Mouse (Mus musculus) testis, postnatal 10 days (tissue): ENCODE data around the gene Tmem141.
A peak's percentile ranks its signal among the peaks of the same experiment; 100 is the strongest.

Source experiments
- DNase-seq: peaks from one replicate; pipeline ENCODE4 v3.0.0; 2021; ENCODE audit warnings: low spot score

Tmem141 gene

DNA sequence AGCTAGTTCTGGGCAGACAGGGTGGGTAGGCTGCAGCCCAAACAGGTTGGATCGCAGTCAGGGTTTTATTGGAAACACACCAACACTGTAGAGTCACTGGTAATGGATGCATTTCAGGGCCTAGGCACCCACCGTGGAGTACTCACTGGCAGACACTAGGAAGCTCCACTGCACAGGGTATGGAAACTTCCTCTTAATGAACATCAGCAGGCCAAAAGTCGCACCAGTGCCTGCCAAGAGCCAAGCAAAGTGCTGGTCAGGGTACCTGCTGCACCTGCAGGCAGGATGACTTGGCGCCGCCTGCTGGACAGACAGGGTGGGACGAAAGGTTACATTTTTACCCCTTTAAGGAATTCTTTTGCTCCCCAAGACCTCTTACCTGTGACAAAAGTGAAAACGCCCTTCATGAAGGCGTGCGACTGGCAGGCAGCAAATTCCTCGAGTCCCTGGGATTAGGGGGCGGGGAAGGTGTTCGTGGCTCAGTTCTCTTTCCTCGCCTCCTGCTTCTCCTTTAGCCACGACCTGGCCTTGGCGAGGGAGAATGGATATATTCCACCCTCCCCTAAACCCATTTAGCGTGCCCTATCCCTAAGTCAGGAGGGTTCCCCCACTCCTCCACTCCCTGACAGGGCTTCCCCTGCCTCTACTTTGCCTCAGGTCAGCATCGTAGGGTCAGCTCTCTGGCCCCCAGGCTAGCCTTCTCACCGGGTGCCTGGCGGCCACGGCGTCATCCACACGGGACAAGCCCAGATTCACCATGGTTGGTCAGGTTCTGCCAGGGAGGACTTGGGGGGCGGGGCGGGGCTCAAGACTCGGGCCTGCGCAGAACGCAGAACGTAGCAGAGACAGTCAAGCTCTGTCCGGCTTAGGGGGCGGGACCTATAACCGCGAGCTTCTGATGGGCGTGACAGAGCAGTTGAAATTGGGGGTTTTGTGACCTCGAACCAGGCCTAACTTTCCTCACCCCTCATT is at the start of gene Tmem141:
Gene Tmem141, minus strand, starts transcription at position 777 of the 972 bp plus-strand sequence.
- DNase-seq, result peak; percentile 96

DNA sequence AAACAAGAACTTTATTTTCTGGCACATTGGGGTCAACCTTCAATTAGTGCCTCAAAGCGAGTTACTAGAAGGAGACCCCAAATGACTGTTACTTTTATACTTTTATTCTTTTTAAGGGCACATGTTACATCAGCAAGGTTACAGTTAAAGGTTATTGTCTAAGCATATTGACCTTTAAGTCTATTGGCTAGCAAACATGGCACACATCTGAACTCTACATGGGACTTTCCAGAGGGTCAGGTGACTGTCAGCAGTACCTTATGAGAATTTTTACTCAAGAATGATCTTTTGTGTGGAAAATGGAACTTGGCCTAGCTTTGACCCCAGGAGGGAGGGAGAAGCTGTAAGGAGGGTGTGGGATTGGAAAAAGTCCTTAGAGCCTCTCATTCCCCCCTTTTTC is 44.7 kb upstream of the Tmem141 start:
- no peak for DNase-seq

DNA sequence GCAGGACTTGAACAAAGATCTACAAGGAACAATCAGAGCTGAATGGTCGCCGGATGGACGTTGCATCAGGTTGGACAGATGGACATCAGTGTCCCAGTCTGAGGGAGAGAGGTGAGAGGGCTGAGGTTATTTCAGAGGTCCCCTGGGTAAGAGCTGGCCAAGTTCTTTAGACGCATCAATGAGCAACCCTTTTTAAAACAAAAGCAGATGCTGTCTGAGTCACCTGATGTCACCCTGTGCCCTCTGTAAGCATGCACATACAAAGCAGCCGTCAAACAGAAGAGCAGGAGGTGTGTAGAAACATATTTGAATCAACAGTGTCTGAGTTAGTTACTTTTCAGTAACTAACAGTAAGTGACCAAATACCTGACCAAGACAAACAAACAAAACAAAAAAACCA is 42.3 kb upstream of the Tmem141 start:
- DNase-seq, result no peak

DNA sequence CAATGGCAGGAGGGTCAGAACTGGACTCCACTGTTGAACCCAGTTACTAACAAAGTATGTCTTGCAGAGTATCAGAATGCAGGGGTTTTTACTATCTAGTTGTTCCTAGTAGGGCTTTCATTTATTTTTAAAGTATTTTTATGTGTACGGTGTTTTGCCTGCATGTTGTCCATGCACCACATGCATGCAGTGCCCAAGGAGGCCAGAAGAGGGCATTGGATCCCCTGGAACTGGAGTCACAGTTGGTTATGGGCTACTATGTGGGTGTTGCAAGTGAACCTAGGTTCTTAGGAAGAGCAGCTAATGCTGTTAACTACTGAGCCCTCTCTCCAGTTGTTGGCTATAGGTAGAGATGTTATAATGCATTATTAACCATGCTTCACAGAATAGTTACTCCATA is 41.7 kb upstream of the Tmem141 start:
- peak; percentile 86 for DNase-seq

DNA sequence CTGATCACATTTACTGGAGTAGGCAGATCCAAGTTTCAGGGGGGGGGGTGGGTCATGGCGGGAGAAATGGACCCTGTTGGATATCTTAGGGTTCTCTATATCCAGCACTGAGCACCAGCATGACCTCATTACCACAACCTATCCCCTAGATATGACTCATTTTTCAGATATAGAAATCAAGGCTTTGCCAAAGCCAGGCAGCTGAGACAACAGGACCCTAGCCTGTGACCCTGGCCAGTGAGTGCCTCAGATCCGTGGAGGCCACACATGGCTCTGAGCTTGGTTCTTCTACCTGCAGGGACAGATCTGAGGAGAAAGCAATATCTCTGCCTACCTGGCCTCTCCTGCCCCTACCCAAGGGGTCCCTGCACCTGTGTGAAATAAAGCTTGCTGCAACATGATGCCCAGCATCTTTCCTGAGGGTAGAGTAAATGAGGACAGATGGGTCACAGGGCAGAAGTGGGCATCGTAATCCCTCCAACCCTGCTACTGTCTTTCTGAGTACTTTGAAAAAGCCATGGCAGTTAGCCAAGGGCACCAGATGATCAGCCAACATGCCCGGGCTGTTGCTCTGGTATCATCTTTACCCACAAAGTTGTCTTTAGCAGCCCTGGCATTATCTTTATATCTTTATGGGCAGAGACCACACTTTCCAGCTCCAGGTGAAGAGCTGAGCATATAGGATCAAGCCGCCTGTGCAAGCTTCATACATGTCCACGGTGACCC is 39.6 kb upstream of the Tmem141 start:
- no peak for DNase-seq

- DNase-seq, result no peak
Measured at GRCm38 (mm10) chr2:25660279-25660678, 38.5 kb upstream of the Tmem141 start.

- no peak for DNase-seq
Measured at GRCm38 (mm10) chr2:25657652-25658051, 35.8 kb upstream of the Tmem141 start, which contains the start of gene Lcn5. TSS of gene Lcn5 (plus strand) at chr2:25657952.

GRCm38 (mm10) chr2:25657246-25657645 is 35.4 kb upstream of the Tmem141 start:
- DNase-seq, result no peak

DNA sequence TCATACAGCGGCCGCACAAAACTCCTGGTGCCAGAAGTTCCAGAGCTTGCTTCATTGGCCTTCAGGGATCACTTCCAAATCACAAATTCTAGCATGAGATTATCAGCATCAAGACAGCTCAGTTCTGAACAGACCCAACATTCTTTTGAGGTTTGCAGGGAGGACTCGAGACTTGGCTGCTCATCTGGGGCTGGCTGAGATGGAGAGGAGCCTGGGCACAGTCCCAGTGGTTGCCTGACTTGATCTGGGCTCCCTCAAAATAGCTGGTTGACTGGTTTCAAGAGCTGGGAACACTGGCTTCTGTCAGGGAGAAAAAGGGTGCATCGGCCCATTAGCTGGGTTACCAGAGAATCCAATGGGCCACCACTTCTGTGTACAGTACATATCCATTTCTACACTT is 34.9 kb upstream of the Tmem141 start:
- DNase-seq, result no peak

- DNase-seq, result no peak
Measured at GRCm38 (mm10) chr2:25654502-25654901, 32.7 kb upstream of the Tmem141 start.

DNA sequence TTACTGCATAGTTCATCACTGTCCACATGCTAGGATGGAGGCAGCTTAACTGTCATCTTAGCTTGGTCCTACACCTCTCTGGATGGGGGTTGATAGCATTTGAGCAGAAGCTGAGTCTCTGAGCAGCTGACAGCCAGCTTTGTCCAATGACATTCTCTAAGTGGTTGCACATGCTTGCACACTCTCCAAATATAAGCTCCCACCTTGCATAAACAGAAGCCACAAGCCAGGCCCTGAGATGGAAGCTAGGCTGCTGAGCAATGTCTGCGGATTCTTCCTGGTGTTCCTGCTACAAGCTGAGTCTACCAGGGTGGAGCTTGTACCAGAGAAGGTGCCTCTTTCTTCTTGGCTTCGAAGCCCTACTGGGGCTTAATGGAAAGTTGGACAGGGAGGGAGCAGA is 31.1 kb upstream of the Tmem141 start, which contains the start of gene Lcn8:
Gene Lcn8, plus strand, starts transcription at position 219 of the 400 bp plus-strand sequence.
- DNase-seq, result no peak

DNA sequence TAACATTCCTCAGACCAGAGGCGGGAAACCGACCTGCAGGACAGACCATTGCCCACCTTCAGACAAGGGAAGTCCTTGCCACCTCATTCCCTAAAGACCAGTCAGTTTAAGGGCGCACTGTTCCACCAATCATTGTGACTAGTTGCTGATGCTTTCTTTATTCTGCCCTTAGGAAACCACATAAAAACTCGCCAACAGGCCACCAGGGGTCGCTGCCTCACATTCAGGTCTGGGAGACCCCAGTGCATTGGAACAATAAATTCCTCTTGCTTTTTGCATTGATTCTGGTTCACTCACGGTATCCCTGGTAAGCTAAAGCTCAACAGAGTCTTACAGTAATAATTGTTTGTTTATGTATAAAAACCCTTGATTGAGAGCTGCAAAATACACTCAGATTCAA is 18.1 kb upstream of the Tmem141 start:
- DNase-seq, result peak; percentile 82

DNA sequence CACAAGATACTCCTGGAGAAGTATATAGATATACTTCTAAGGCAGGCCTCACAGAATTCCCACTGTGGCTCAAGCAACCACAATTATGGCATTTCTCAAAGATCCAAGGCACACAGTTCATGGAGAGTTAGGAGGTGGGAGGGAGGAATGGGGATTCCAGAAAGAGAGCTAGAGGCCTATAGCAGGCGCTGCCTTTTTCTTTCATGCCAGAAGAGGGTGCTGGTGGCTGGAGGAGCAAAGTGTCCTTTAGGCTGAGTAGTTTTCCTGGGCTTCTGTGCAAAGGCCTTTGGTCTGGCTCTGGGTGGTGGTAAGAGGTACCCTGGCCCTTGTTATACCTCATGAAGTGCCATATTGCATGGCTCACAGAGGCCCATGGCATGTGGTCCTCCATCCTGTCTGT is 12.2 kb upstream of the Tmem141 start:
- DNase-seq, result no peak

GRCm38 (mm10) chr2:25633616-25634015 is 11.8 kb upstream of the Tmem141 start:
- no peak for DNase-seq

DNA sequence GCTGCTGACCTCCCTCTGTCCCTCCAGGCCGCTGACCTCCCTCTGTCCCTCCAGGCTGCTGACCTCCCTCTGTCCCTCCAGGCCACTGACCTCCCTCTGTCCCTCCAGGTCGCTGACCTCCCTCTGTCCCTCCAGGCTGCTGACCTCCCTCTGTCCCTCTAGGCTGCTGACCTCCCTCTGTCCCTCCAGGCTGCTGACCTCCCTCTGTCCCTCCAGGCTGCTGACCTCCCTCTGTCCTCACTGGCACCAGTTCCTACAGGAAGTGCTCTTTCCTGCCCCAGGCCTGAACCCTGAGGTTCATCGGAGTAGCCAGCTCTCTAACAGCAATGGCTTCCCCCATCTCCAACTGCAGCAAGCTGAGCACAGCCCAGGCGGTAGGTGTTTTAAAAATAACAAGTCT is 6.9 kb upstream of the Tmem141 start:
- no peak for DNase-seq

DNA sequence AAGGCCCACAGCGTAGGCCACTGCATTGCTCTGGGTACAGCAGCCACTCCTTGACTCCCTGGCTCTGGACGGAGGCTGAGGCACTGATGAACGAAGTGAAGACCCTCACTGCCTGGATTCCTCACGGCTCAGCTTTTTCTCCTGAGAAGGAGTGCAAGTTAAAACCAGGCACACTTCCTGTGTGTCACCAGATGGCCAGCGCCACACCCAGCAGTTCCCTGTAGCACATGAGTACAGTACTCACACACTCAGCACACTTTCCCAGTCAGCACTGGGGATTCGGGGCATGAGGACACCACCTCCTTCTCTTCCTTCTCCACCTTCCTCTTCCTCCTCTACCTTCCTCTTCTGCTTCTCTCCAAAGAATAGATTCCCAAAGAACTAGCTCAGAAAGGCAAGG is 6.0 kb upstream of the Tmem141 start, which contains the start of gene Fcna:
Gene Fcna, minus strand, starts transcription at position 220 of the 400 bp plus-strand sequence.
- no peak for DNase-seq

- DNase-seq, result no peak
Measured at GRCm38 (mm10) chr2:25625986-25626385, 4.2 kb upstream of the Tmem141 start.

- no peak for DNase-seq
Measured at GRCm38 (mm10) chr2:25620852-25621228, 965 bp downstream of the Tmem141 start.

DNA sequence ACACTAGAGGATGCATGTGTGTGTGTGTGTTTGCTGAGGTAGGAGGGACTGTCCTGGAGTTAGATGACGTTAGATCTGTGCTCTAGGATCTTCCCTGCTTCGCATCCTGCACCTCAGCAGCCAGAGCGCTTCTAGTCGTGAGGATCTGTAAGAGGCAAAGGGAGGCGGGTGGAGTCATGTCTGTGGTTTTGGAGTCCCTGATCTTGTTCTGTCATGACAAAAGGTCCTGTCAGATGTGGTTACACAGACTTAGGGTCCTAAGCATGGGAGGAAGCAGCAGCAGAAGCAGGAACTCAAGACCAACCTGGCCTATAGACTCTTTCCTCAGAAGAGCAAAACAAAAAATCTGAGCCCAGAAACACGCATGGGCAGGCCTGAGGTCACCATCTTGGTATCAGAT is 1.4 kb downstream of the Tmem141 start:
- no peak for DNase-seq

- no peak for DNase-seq
Measured at GRCm38 (mm10) chr2:25617578-25617977, 4.2 kb downstream of the Tmem141 start, which contains the start of gene Ccdc183. TSS of gene Ccdc183 (minus strand) at chr2:25617678.

DNA sequence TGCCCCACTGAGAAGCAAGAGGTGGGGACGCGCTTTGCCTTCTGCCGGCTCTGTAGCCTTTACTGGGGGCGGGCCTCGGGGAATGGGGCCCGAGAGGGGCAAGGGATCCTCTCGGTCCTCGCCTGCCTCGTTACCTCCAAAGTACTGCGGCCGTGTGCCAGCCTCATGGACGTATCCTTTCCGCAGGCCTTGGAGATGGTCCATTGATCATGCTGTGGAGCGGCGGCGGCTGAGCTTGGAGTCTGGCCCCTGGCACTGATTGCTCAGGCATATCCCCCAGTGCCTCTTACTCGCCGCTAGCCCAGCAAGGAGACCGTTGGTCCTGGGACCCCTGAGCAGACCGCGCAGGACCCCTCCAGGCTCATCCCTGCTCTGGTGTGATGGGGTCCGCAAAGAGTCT is 5.4 kb downstream of the Tmem141 start:
- no peak for DNase-seq

GRCm38 (mm10) chr2:25608671-25609070 is 13.1 kb downstream of the Tmem141 start:
- DNase-seq, result no peak
